Mouse (Mus musculus): Measurements from ENCODE around the gene Galnt5. TPM values are rescaled to one million over a fixed set of nuclear protein-coding genes. Genes with fewer than 3 reads are reported as not detected.

Gene Galnt5
- total RNA-seq, 4 experiments from 2014 or later, result 0.18 to 0.43 (median 0.25) TPM; not detected in 1

Other genes starting within 250 kb of the Galnt5 start
- 10 to 100 TPM; 35.2 to 39.7 (median 36.8) TPM for gene Ermn, start 55.0 kb downstream of the Galnt5 start, total RNA-seq (2022)
- gene Cytip, start 197.6 kb downstream of the Galnt5 start, total RNA-seq (2022), result 1 to 10 TPM in 2 of 4 experiments, not detected in 2; 1.3 TPM